Mouse (Mus musculus) G1E-ER4 (cell line): ENCODE data around the gene Mcpt4. TPM values are rescaled to one million over a fixed set of nuclear protein-coding genes. Genes with fewer than 3 reads are reported as not detected.
"Not testable (repeated sequence)": the region's sequence is repeated elsewhere in the genome, so short reads cannot be mapped to it uniquely, and the experiment has no call there.

ENCODE experiments used
- GATA1 ChIP-seq: IDR thresholded peaks from one replicate; pipeline ENCODE4 v1.8.0; 2012; ENCODE audit warnings: low read length, inconsistent platforms
- polyA plus RNA-seq: library from polyadenylated mRNA; stranded (reverse); fragments of >175 nt; gene quantifications from 2 replicates; pipeline ENCODE4 v1.2.3, GENCODE M21; 2012

The Mcpt4 gene
- not detected in 2 replicates for polyA plus RNA-seq

- TF ChIP-seq GATA1, result not testable (repeated sequence)
Measured at GRCm38 (mm10) chr14:56062213-56062612, at the start of gene Mcpt4. TSS of gene Mcpt4 (minus strand) at chr14:56062313.

- no peak for TF ChIP-seq GATA1
Measured at GRCm38 (mm10) chr14:56105447-56106180, 43.5 kb upstream of the Mcpt4 start.

GRCm38 (mm10) chr14:56105016-56105415 is 42.9 kb upstream of the Mcpt4 start:
- TF ChIP-seq GATA1, result no peak

GRCm38 (mm10) chr14:56103452-56103851 is 41.3 kb upstream of the Mcpt4 start:
- no peak for TF ChIP-seq GATA1

GRCm38 (mm10) chr14:56102386-56102785 is 40.3 kb upstream of the Mcpt4 start, which contains the start of gene Ctsg:
TSS of gene Ctsg (minus strand) at chr14:56102574.
- TF ChIP-seq GATA1, result no peak

GRCm38 (mm10) chr14:56098940-56099339 is 36.8 kb upstream of the Mcpt4 start:
- TF ChIP-seq GATA1, result no peak

GRCm38 (mm10) chr14:56097597-56097996 is 35.5 kb upstream of the Mcpt4 start:
- TF ChIP-seq GATA1, result no peak

GRCm38 (mm10) chr14:56093353-56093752 is 31.2 kb upstream of the Mcpt4 start:
- TF ChIP-seq GATA1, result no peak

GRCm38 (mm10) chr14:56086711-56087110 is 24.6 kb upstream of the Mcpt4 start:
- TF ChIP-seq GATA1, result no peak

GRCm38 (mm10) chr14:56085167-56085566 is 23.1 kb upstream of the Mcpt4 start, which contains the start of gene Mcpt8:
TSS of gene Mcpt8 (minus strand) at chr14:56085273.
- no peak for TF ChIP-seq GATA1

GRCm38 (mm10) chr14:56082016-56082415 is 19.9 kb upstream of the Mcpt4 start:
- TF ChIP-seq GATA1, result no peak

GRCm38 (mm10) chr14:56057722-56058121 is 4.4 kb downstream of the Mcpt4 start:
- TF ChIP-seq GATA1, result peak; percentile 21

GRCm38 (mm10) chr14:56055408-56055807 is 6.7 kb downstream of the Mcpt4 start:
- TF ChIP-seq GATA1, result no peak

- peak; percentile 39 for TF ChIP-seq GATA1
Measured at GRCm38 (mm10) chr14:56041792-56042191, 20.3 kb downstream of the Mcpt4 start, which contains the start of gene Mcpt2. TSS of gene Mcpt2 (plus strand) at chr14:56042041.

GRCm38 (mm10) chr14:56034433-56034832 is 27.7 kb downstream of the Mcpt4 start:
- no peak for TF ChIP-seq GATA1

GRCm38 (mm10) chr14:56030395-56030794 is 31.7 kb downstream of the Mcpt4 start, which contains the start of gene Mcpt9:
TSS of gene Mcpt9 (minus strand) at chr14:56030495.
- TF ChIP-seq GATA1, result not testable (repeated sequence)

- peak; percentile 51 for TF ChIP-seq GATA1
Measured at GRCm38 (mm10) chr14:56021305-56021704, 40.8 kb downstream of the Mcpt4 start.
